10 mouse cellular contexts compared by ENCODE assay signal in the genomic region with DNA sequence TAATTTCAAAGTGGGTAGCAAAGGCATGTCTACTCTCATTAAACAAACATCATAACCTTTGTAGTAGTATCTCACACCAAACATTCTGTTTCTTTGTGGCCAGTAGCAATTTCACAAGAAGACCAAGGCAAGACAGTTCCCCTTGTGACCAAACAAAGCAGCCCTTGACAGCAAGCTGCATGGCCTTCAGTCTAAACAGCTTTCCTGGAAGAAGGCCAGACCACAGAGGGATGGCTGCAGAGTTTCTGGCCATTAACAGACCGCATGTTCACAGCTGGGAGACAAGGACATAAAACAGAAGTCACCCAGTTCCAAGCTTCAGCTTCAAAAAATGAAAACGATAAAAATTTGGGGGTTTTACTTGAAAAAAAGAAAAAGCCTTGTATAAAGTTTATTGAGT.
DNase-seq lines count a peak whose midpoint lies in the region; ATAC-seq lines count a peak whose summit lies in the region.
"Had no signal": no experiment of that assay in that cellular context is flagged by ENCODE, and none has a peak within 500 bp of the region (broad histone marks: within the 10 kb centered on the region; RNA-seq: fewer than 3 reads in every experiment).

No protein-coding gene starts in this region.

- peak; percentile 55 for DNase-seq in hindbrain, embryonic 14.5 days (ENCODE audit: low spot score)
- DNase-seq in hindbrain, embryonic 10.5 days (ENCODE audit: low spot score) = no peak
- peak; percentile 47 to 48 for DNase-seq in right cerebral cortex, postnatal 10 days (ENCODE audit: low spot score in 2 of 2)
- no peak for DNase-seq in right cerebral cortex, postnatal 14 days
- peak; percentile 76 for DNase-seq in heart, embryonic 10.5 days (ENCODE audit: low spot score)
- peak; percentile 5 for DNase-seq in retina, embryonic 14.5 days (ENCODE audit: low spot score)

- no peak overlapping the region for H3K27ac ChIP-seq in hindbrain, embryonic 14.5 days
- no peak overlapping the region for H3K27ac ChIP-seq in hindbrain, embryonic 10.5 days
- no peak overlapping the region for H3K27ac ChIP-seq in heart, embryonic 10.5 days
- no peak overlapping the region for H3K27ac ChIP-seq in midbrain, embryonic 13.5 days
- no peak overlapping the region for H3K27ac ChIP-seq in midbrain, embryonic 15.5 days
- H3K27ac ChIP-seq: embryonic facial prominence, embryonic 13.5 days; liver, embryonic 15.5 days had no signal

- no peak overlapping the region for H3K9ac ChIP-seq in hindbrain, embryonic 14.5 days
- no peak overlapping the region for H3K9ac ChIP-seq in midbrain, embryonic 13.5 days (replicated peaks)
- H3K9ac ChIP-seq in midbrain, embryonic 15.5 days = no peak overlapping the region
- H3K9ac ChIP-seq: embryonic facial prominence, embryonic 13.5 days; liver, embryonic 15.5 days had no signal

- no peaks in the 10 kb centered on the region for H3K36me3 ChIP-seq in hindbrain, embryonic 14.5 days (replicated peaks; ENCODE audit: control insufficient read depth, insufficient read depth)
- H3K36me3 ChIP-seq in hindbrain, embryonic 10.5 days = no peaks in the 10 kb centered on the region
- no peaks in the 10 kb centered on the region for H3K36me3 ChIP-seq in heart, embryonic 10.5 days
- no peaks in the 10 kb centered on the region for H3K36me3 ChIP-seq in midbrain, embryonic 13.5 days
- H3K36me3 ChIP-seq in midbrain, embryonic 15.5 days (replicated peaks) = no peaks in the 10 kb centered on the region
- H3K36me3 ChIP-seq: embryonic facial prominence, embryonic 13.5 days; liver, embryonic 15.5 days had no signal

- no peaks in the 10 kb centered on the region for H3K9me3 ChIP-seq in hindbrain, embryonic 14.5 days (ENCODE audit: control insufficient read depth, low read length)
- H3K9me3 ChIP-seq in hindbrain, embryonic 10.5 days = no peaks in the 10 kb centered on the region
- no peaks in the 10 kb centered on the region for H3K9me3 ChIP-seq in heart, embryonic 10.5 days
- H3K9me3 ChIP-seq in midbrain, embryonic 13.5 days = no peaks in the 10 kb centered on the region
- no peaks in the 10 kb centered on the region for H3K9me3 ChIP-seq in midbrain, embryonic 15.5 days
- H3K9me3 ChIP-seq: embryonic facial prominence, embryonic 13.5 days; liver, embryonic 15.5 days had no signal

- no peaks in the 10 kb centered on the region for H3K27me3 ChIP-seq in hindbrain, embryonic 14.5 days (ENCODE audit: control insufficient read depth, insufficient read depth, low read length)
- no peaks in the 10 kb centered on the region for H3K27me3 ChIP-seq in hindbrain, embryonic 10.5 days (ENCODE audit: insufficient read depth, poor library complexity, severe bottlenecking)
- no peaks in the 10 kb centered on the region for H3K27me3 ChIP-seq in heart, embryonic 10.5 days (ENCODE audit: insufficient read depth, poor library complexity, severe bottlenecking)
- H3K27me3 ChIP-seq in midbrain, embryonic 13.5 days = no peaks in the 10 kb centered on the region
- no peaks in the 10 kb centered on the region for H3K27me3 ChIP-seq in midbrain, embryonic 15.5 days (replicated peaks)
- H3K27me3 ChIP-seq: embryonic facial prominence, embryonic 13.5 days; liver, embryonic 15.5 days had no signal

- WGBS in hindbrain, embryonic 14.5 days = 56% methylated on average over 2 of the region's 2 CpGs
- 72% methylated on average over 2 of the region's 2 CpGs for WGBS in hindbrain, embryonic 10.5 days
- WGBS in heart, embryonic 10.5 days = 59% methylated on average over 2 of the region's 2 CpGs
- WGBS in midbrain, embryonic 13.5 days = 75% methylated on average over 2 of the region's 2 CpGs
- 60% methylated on average over 2 of the region's 2 CpGs for WGBS in midbrain, embryonic 15.5 days

- no peaks in the 10 kb centered on the region for H3K4me1 ChIP-seq in hindbrain, embryonic 14.5 days (replicated peaks; ENCODE audit: control insufficient read depth, insufficient read depth, low read length)
- no peaks in the 10 kb centered on the region for H3K4me1 ChIP-seq in hindbrain, embryonic 10.5 days (replicated peaks)
- H3K4me1 ChIP-seq in heart, embryonic 10.5 days = no peaks in the 10 kb centered on the region
- H3K4me1 ChIP-seq in midbrain, embryonic 13.5 days (replicated peaks) = no peaks in the 10 kb centered on the region
- no peaks in the 10 kb centered on the region for H3K4me1 ChIP-seq in midbrain, embryonic 15.5 days
- H3K4me1 ChIP-seq: embryonic facial prominence, embryonic 13.5 days; liver, embryonic 15.5 days had no signal

- no peak; the same call in 1 of the 2 replicates for ATAC-seq in hindbrain, embryonic 14.5 days (ENCODE audit: low FRiP score)
- no peak for ATAC-seq in midbrain, embryonic 13.5 days
- no peak for ATAC-seq in midbrain, embryonic 15.5 days (replicated peaks)

- no peak overlapping the region for H3K4me3 ChIP-seq in hindbrain, embryonic 14.5 days (replicated peaks; ENCODE audit: low read length)
- no peak overlapping the region for H3K4me3 ChIP-seq in hindbrain, embryonic 10.5 days
- no peak overlapping the region for H3K4me3 ChIP-seq in heart, embryonic 10.5 days
- H3K4me3 ChIP-seq in midbrain, embryonic 13.5 days (replicated peaks) = no peak overlapping the region
- no peak overlapping the region for H3K4me3 ChIP-seq in midbrain, embryonic 15.5 days
- H3K4me3 ChIP-seq: embryonic facial prominence, embryonic 13.5 days; liver, embryonic 15.5 days had no signal

- no peak overlapping the region for H3K4me2 ChIP-seq in hindbrain, embryonic 14.5 days (replicated peaks)
- H3K4me2 ChIP-seq in midbrain, embryonic 13.5 days (replicated peaks) = no peak overlapping the region
- H3K4me2 ChIP-seq in midbrain, embryonic 15.5 days = no peak overlapping the region
- H3K4me2 ChIP-seq: embryonic facial prominence, embryonic 13.5 days; liver, embryonic 15.5 days had no signal

Comparison
In these comparisons a context has a peak if more than half of its experiments do, and no peak if none do; other contexts are left out.
1. DNase-seq: peak in hindbrain, embryonic 14.5 days (single experiment), right cerebral cortex, postnatal 10 days (2 of 2), heart, embryonic 10.5 days (single experiment) and retina, embryonic 14.5 days (single experiment); none in hindbrain, embryonic 10.5 days (single experiment) and right cerebral cortex, postnatal 14 days (single experiment).